Mouse (Mus musculus): ENCODE measurements around the gene Olfr1454.

GRCm38 (mm10) chr19:13106675-13107074, 46.3 kb downstream of the Olfr1454 start, which contains the start of gene Olfr1458:
- TF ChIP-seq CTCF (IDR thresholded peaks at IDR 0.05; ENCODE audit: low read depth, low read length) (no peak), POLR2A (IDR thresholded peaks at IDR 0.05; ENCODE audit: insufficient read depth, low read length) (no peak), EP300 (IDR thresholded peaks at IDR 0.05; ENCODE audit: insufficient read depth, low read depth, low read length) (no peak)

All from ES-Bruce4 (cell line).